Mouse (Mus musculus) heart, adult 2 months (tissue): ENCODE measurements around the gene Sdhaf2.

Experiments
- CTCF ChIP-seq: fragments of 200-600 bp; IDR thresholded peaks from 2 replicates; pipeline ENCODE4 v1.8.1; 2022; ENCODE audit warnings: antibody characterized with exemption, mild to moderate bottlenecking, moderate library complexity
- EP300 ChIP-seq: fragments of 200-500 bp; IDR thresholded peaks from 2 replicates; pipeline ENCODE4 v1.6.1; 2011; ENCODE audit warnings: low read depth, low read length, control low read depth; ENCODE audit not compliant: insufficient read depth
- POLR2A ChIP-seq: fragments of 200-500 bp; IDR thresholded peaks from 2 replicates; pipeline ENCODE4 v1.6.1; 2011; ENCODE audit warnings: mild to moderate bottlenecking, low read depth, low read length, control low read depth; ENCODE audit not compliant: insufficient read depth

GRCm38 (mm10) chr19:10458096-10458495, 67.8 kb downstream of the Sdhaf2 start:
- TF ChIP-seq EP300 (no peak), CTCF (no peak), POLR2A (no peak)
